Mouse (Mus musculus) activated CD4-positive, CD25-positive, alpha-beta regulatory T cell, adult 4 months (primary cell): ENCODE results near the gene Srebf1. TPM values are rescaled to one million over a fixed set of nuclear protein-coding genes. Genes with fewer than 3 reads are reported as not detected.
A peak's percentile ranks its signal among the peaks of the same experiment; 100 is the strongest.

Experiments
- ATAC-seq: one replicate; pipeline ENCODE4 v1.8.0; 2017
- polyA plus RNA-seq, 2 experiments: library from polyadenylated mRNA; unstranded; fragments of 100-300 nt; shearing (Covaris generic); gene quantifications; one replicate each; pipeline ENCODE4 v1.2.1; 2017

Gene Srebf1
- polyA plus RNA-seq, 2 experiments from 2014 or later = 23.6 to 35.9 TPM

DNA sequence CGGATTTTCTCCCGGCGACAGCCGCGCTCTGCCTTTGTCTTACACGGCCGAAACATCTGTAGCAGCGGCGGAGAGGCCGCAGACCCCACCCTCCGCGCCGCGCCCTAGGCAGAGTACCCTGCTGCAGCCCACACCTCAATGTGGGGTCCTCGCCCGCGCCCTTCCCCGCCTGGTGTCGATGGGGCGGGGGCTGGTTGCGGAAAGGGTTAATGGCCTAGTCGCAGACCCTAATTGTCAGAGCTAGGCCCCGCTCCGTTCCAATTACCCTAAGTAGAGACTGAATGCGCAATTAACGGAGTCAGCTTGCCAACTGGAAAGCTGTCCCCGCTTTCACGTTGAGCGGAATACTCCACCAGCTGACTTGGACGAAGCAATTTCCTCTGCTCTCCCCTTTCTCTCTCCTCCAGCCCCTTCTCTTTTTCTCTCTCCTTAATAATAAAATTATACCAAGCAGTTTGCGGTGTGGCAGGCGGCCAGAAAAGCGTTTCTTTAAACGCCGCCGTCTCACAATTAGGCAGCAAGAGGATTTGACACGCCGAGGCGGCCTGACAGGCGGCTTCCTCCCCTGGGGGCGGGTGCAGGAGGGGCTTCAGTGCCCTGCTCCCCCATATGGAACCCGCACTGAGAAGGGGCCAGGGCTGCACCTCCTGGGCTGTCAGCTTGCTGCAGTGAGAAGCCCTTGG, 45.3 kb downstream of the Srebf1 start:
- ATAC-seq = no peak

DNA sequence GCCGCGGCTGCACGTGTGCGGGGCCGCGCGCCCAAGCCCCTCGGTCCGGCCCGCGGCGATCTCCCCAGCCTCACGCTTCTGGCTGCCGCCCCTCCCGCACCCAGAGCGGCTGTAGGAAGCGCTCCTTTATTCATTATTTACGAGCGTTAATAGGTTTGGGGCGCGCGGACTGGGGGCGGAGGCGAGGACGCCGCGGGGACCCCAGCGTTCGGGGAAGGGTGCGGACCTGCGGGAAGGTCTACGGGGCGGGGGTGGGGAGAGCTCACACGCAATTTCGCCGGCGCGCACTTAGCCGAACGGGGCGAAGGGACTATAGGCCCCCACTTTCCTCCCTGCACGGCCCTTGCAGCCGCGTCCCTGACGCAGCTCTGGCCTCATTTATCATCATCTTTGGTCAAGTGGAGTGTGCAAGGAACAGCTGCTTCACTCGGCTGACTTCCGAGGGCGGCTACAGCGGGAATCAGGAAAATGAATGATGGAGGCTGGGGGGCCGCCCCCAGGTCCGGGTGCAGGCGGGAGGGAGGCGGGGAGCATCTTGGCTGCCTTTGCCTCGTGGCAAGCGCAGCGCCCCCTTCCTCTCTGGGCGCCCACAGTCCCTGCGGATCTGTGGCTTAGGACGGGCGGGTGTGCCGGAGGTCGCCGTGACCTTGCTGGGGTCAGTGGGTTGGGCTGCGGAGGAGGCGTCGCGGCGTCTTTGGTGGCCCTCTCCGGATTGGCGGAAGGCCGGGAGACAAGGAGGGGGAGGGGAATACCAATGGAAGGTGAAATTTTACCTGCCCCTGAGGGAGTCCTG, 46.0 kb downstream of the Srebf1 start:
- peak; percentile 20 for ATAC-seq

DNA sequence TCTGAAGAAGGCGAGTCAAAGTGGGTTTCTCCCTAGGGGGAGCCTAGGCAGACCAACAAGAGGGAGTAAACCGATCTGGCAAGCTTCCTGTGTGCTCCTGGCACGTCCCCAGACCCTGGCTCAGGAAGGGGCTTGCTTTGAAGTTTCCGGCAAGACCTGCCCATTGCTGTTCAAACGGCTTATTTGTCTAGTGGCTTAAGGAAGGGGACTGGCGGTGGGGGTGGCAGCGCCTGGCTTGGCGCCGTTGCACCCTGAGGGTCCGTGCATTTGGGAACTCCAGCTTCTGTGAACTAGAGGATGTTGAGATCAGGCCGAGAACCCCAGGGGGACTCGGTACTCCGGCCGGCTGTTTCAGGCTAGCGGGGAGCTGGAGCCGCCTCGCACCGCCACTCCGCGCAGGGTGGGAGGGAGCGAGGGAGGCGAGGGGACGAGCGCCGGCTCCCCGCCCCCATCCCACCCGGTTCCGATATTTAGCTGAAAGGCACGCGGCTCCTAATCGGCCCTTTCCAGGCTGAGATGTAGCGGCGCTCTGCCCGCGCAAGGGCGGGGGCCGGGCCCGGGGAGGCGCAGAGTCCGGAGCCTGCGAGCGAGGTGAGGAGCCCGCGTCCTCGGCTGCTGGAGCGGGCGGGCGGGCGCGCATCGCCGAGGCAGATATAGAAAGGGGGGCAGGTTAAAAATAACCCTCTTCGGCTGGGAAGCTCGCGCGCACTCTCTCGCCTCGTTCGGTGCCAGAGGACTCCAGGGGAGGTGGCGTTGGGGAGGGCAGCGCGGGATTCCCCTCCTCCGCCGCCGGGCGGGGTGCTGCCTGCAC, 46.8 kb downstream of the Srebf1 start:
- peak; percentile 50 for ATAC-seq

DNA sequence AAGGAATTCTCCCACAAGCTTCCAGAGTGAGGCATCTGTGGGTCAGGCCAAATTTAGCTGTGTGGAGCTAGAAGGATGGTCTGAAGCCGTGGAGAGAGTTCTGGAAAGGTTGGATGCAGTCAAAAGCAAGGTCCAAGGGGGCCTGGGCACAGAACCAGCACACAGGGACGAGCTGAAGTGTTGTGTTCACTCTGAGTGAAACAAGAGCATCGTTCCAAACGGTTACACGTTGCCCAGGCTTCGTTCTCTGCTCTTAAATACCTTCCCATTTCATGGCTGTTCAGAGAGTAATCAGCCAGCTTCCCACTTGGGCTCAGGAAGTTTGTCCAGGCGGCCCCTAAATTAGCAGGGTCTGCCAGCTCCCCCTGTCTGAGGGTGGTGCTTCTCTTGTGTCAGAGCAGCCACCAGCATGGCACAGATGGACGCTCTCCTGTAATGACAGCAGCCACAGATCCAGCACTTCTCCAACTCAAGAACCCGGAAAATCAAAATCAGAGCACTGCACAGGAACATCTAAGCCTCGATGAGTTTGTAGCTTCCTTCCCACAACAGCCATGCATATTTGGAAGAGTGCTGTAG, 48.7 kb downstream of the Srebf1 start:
- no peak for ATAC-seq

DNA sequence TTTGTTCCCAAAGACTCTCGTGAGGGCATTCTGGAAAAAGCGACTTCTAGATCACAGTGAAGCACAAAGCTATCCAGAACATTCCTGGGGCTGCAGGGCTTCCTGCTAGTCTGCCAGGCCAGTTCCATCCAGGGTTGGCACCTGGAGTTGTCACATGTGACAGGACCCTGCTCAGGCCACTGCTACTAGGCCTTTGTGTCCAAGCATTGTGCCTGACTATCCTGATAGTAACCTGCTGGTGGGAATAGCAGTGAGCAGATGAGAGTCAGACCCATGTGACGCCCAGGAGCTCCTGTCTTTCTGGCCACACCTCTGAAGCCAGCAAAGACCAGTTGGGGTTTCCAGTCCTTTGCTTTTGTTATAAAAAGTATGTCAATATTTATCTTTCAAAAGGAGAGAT, 50.3 kb downstream of the Srebf1 start:
- ATAC-seq = no peak

DNA sequence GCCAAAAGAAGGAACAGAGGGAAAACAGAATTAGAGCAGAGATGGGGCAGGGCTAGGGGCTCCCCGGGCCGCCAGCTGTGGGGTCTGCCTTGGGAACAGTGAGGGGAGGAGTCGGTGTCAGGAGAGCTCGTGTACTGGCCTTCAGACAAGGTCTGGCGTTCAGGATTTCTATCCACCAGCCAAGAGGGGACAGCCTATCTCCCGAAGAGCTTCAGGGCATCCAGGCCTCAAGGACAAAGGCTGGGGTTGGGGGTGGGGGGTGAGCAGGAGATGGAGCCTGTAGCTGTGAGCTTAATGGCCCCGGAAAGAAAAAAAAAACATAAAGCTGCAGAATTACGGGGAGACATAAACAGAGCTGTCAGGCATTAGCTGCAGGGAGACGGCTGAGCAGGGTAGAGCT, 53.6 kb downstream of the Srebf1 start:
- no peak for ATAC-seq

DNA sequence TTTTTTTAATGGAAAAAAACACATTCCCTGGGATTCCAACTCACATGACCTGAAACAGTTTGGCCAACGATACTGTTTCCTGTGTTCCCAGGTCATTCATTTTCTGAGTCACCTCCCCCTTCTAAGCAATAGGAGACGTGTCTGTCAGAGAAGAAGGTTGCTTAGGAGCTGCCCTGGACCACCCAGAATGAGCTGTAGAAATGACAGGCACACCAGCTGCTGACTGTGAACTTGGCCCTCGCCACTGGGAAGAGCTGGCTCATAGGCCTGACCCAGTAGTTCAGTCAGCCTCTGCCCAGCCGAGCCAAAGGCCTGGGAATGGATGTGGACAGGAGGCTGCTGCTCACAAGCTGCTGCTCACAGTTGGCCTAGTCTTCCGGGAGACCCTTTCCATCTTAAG, 57.3 kb downstream of the Srebf1 start:
- no peak for ATAC-seq

DNA sequence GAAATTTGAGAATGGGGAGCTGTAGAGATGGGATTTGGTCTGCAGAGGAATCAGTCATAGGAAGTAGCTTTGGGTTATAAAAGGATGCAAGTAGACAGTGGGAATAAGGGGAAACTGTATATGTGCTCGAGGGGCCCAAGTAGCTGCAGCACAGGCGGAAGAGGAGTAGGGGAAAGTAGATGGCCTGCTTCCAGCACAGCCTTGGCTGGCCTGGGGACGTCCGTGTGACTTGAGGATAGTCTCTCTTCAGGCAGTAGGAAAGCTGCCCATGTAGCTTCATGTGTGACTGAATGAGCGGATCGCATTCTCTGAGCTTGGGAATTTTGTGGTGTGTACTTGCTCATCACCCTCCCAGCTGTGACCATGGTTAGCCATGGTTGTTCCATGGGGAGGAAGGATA, 57.9 kb downstream of the Srebf1 start:
- no peak for ATAC-seq

DNA sequence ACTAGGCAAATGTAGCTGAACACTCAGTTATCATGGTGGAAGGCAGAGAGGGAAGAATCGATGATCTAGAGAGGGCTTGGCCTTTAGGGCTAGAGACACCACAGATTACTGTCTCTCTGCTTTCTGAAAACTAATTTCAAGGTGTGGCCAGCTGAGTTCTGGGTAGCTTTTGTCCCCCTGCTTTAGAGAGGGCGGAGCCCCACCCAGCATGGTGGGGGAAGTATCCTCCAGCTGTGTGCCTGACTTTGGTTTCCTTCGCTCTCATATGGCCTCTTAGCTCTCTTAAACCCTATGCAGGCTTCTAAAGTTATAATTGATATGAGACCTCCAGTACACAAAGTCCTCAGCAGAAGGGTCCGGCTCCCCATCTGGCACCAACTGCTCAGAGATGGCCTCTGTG, 59.0 kb downstream of the Srebf1 start:
- no peak for ATAC-seq

DNA sequence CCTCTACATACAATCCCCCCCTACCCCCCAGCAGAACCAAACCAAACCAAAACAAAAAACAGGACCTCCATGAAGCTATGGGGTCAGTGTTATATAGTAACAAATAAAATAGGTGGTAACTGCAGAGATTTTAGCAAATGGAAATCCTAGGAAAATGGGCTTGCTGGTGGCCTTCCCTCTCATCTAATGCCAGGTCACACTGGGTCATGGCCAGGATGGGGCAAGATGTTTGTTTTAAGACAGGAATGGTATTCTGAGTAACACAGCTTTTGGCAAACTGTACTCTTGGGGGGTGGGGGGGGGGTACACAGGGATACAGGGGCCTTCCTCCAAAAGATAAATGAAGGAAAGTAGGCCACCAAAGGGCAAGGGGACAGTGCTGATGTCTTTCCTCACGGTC, 59.8 kb downstream of the Srebf1 start:
- no peak for ATAC-seq

DNA sequence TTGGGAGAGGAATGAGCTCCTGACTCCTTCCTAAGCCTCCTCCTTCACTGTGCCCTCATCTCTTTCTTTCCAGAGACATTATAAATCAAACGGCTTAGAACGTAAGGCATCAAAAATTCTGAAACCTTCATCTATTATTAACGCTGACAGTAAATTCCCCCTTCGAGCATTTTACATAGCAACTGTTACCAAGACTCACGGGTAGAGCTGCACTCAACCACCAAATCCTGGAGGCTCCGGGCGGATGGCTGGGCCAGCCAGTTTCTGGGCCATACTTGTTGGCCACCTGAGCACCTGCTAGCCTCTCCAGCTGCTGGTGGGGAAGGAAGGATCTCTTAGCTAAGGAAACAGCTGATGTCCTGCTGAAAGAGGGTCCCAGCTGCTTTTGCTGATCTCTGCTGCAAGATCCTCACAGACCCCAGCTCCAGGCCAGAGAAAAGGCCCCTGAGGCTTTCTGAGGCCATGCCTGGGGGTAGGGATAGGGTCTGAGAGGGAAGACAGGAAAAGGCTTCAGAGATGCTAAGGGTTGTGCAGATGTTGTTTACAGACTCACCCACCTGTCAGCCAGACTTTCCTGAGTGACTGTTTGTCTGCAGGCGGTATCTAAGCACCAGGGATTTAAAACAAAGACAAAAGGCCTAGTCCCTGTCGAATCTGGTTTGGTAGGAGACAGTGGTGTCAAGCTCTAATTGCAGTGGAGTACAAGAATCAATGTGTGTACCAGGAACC, 61.1 kb downstream of the Srebf1 start:
- no peak for ATAC-seq

DNA sequence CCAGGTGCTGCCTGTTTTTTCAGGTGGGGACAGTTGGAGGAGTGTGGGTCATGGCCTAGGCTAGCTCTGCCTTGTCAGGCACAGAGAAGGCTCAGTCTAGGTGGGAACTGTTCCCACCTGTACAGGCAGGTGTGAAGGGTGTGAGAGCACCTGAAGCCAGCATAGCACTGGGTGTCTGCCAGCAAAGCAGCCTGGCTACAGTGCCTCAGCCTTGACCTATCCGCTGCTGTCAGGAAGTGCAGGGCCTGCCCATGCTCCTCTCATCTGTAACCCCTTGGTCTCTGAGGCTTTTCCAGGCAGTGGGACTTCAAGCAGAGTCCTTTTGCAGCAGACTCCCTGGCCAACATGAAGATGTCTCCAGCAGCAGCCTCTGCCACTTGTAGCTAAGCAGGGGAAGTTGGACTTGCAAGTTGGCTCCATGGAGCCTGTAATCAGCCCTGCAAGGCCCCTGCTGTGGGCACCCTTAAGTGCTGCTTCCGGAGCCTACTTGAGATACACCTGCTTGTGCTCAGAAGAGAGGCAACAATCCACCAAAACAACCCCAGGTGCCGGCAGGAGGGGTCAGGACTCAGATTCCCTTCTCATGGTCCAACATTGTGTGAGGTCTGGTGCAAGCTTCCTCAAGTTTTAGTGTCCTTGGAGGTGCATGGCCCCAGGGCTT, 61.8 kb downstream of the Srebf1 start:
- no peak for ATAC-seq

DNA sequence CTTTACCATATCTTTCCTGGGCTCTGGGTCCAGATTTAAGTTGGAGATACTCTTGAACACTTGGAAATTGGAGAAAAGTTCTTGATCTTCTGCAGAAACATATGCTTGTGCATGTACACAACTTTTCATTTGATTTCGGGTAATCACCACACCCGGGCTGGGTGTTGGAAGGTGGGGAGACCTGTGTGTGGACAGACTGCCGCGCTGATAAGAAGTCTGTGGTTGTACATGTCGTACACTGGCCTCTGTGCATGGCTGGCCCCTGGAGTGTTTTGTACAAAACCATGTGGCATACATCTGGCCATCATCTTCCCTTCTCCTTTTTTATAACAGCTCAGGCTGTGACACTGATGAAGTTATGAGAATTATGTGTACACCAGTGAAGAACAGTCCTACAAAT, 62.4 kb downstream of the Srebf1 start:
- ATAC-seq = no peak

DNA sequence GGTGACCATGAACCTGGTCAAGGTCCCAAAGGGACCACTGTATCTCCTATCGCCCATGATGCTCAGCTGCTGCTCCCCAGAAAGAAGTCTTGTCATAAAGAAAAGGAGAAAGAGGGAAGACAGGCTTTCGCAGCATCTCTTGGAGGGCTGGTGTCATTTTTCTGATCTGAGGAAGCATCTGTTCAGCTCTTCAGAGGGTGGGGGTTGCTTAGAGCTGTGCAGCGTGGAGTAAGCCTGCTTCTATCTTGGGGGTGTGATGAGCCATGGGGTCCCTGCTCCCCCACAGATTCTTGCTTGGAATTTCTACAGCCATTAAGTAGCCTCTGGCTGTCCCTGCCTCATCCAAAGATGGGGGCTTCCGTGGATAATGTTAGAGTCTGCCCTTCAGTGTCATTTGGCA, 64.1 kb downstream of the Srebf1 start:
- no peak for ATAC-seq

DNA sequence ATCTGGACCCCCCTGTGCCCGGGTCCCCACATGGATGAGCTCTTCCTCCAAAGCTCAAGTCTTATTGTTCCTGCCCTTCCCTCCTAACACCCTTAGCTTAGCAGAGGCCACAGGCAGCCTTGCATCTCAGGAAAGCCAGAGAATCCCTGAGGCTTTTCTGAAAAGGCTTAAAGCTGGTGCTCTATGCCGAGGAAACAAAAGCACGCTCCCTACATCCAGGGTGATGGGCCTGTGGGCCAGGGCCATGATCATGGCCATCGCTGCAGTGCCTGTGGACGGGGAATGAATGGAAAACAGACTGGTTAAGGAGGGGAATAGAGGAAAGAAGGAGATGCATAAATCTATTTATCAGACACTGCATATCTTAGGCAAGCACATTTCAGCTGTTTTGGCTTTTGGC, 66.7 kb downstream of the Srebf1 start:
- ATAC-seq = no peak

DNA sequence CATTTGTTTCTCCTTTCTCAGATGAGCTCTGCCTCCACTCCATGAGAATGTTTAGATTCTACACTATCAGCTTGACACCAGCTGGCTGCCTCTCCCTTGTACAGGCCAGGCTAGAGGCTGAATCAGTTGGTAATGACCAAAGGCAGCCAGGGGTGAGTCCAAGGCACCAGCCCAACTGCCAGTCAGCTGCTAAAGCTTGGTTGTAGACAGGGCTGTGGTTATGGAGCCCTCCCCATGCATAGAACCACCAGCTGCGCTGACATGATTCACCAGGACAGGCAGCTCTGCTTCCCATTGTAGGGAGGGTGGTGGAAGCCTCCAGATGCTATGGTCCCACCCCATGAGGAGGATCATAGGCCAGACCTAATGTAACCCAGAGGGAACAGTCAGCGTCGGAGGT, 68.4 kb downstream of the Srebf1 start:
- no peak for ATAC-seq

DNA sequence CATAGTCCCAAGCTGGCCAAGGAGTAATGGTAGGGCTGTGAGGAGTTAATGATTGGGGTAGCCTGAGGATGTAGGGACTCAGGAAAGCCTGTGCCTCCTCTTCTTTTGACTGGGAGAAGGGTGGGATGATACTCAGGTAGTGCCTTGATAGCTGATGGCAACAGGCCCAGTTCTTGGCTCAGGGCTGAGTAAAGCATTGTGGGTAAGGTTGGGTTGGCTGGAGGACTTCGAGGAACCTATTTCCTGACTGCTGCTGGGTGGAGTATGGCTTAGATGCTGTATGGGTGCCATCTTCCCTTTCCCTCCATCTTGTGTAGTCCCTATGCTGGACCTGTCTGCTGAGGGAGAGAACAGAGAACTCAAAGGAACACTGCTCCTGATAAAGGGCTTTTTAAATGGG, 70.0 kb downstream of the Srebf1 start:
- no peak for ATAC-seq

DNA sequence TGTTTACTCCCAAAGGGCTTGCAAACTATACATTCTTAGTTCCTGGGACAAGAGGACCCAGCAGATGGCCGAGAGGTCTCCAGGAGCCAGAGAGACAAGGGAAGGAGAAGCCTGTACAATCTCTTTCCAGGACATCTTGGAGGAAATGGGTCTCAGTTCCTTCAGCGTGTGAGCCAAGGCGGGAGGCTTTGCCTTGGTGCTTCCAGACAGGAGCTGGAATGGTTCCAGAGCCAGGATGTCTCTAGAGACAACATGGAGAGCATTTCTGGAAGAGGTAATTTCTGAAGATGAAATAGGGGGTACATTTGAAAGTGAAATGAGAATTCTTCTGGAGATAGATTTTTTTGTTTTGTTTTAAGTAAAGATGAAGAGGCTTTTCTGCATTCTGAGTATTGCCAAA, 71.7 kb downstream of the Srebf1 start:
- no peak for ATAC-seq
